Mouse (Mus musculus): ENCODE measurements around the gene Grm3.

DNA sequence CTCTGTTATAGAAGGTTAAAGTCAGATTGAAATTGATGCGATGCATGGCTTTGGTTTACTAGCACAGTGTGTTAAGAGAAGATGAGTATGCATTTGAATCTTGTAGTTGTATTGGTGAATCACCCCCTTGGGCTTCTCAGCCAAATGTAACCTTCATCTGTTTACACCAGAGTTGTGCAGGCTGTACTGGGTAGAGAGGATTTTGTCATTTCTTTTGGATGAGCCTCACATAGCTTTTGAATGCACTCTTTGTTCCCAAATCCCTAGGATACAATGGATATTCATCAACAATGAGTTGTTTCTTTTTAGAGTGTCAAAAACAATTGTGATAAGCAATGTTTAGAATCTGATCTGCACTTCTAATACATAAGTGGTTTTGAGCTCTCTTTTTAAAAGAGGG is 17.9 kb downstream of the Grm3 start:
- TF ChIP-seq POLR2A (IDR thresholded peaks at IDR 0.05; ENCODE audit: borderline replicate concordance, extremely low read depth, low read depth, low read length), result no peak
- no peak for TF ChIP-seq CTCF (IDR thresholded peaks at IDR 0.05; ENCODE audit: insufficient read depth, low read length)
